Mouse (Mus musculus): ENCODE measurements around the gene Fam129a. TPM values are rescaled to one million over a fixed set of nuclear protein-coding genes. Genes with fewer than 3 reads are reported as not detected.
"Not testable (repeated sequence)": the region's sequence is repeated elsewhere in the genome, so short reads cannot be mapped to it uniquely, and the experiment has no call there.

Gene Fam129a
- polyA plus RNA-seq, 1 experiment from 2014 or later = 9.5 TPM

DNA sequence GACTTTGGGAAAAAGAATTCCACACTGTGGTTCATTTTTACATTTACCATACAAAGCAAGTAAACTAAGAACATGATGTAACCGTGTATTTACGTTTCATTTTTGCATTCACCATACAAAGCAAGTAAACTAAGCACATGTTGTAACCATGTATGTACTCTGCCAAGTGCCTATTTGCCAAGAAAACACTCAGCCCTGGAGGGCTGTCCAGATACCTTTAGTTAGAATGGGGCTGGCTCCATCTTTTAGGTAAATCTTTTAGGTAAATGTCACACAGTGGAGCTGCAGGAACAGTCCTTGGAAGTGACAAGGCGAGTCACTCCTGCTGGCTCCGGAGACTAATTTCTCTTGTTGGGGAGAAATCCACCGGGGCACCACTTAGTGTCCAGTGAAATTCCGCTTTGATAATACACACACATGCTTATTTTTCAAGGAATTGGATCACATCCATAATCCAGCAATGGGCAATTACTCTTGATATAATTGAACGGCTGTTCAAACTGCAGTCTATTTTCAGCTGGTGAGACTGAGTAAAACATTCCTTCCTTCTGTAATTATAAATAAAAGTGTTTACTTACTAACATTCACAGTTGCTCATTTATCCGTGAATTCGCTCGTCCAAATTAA lies 150.5 kb downstream of the Fam129a start:
- Histone ChIP-seq H3K4me3 (ENCODE audit: inconsistent target) (no peak overlapping the region), H3K27ac (no peak overlapping the region), H3K36me3 (ENCODE audit: inconsistent target) (peaks cover 5% of the 10 kb centered on the region; the same call in 1 of the 2 replicates), H3K79me2 (ENCODE audit: inconsistent target) (no peaks in the 10 kb centered on the region)
- WGBS (ENCODE audit: missing documents) = 91% methylated on average over 10 of the region's 10 CpGs

DNA sequence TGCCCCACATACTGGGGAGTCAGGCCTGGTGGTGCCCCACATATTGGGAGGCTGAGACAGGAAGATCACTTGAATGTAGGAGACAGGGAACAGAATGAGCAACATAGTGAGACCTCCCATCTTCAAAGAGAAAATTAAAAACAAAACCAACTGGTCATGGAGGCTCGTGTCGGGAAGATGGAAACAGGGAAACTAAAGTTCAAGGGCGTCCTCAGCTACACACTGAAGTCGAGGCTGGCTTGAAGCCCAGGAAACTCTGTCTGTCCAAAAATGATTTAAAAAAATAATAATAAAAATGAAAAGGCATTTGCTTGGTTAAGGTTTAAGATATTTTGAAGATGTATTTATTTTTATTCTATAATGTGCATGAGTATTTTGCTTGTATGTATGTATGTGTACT lies 152.8 kb downstream of the Fam129a start:
- no peak overlapping the region for H3K27ac ChIP-seq
- WGBS (ENCODE audit: missing documents) = 96% methylated on average over 4 of the region's 4 CpGs
- H3K4me3 ChIP-seq (ENCODE audit: inconsistent target) = no peak overlapping the region
- no peaks in the 10 kb centered on the region for H3K36me3 ChIP-seq (ENCODE audit: inconsistent target)
- no peaks in the 10 kb centered on the region for H3K79me2 ChIP-seq (ENCODE audit: inconsistent target)

DNA sequence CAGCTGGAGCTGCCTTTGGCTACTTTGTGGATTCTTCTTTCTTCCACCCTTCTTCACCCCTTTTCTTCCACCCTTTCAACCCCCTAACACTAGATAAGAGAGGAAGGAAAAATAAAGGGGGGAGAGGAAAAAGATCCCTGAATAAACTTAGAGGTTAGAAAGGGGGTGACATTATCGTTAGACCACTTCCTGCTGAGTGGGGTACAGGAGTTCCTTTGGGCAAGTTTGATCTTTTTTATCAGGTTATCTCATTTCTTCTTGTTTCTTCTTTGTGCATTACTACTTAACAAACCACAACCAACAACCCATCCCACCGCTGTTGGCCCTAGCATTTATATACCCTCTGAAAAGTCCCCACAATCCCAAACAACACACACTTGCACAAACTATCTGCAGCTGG lies 154.6 kb downstream of the Fam129a start:
- H3K4me3 ChIP-seq (ENCODE audit: inconsistent target) = no peak overlapping the region
- H3K27ac ChIP-seq = no peak overlapping the region
- WGBS (ENCODE audit: missing documents) = 15% methylated on average over 2 of the region's 2 CpGs
- H3K79me2 ChIP-seq (ENCODE audit: inconsistent target) = no peaks in the 10 kb centered on the region
- no peaks in the 10 kb centered on the region for H3K36me3 ChIP-seq (ENCODE audit: inconsistent target)

DNA sequence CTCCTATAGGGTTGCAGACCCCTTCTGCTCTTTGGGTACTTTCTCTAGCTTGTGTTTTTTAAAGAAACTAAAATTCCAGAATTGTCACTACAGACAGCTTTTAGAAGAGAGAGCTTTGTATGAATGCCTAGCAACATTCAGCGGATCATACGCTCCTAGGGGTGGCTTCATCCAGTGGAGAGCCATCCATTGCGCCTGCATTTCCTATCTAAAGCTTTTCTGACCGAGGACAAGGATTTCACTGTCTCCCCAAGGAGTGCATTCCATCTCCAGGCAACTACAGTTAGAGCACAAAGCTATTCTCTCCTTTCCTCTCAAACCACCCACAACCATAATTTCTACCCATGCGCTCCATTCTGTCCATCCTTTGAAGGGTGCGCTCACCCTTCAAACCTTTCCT lies 155.4 kb downstream of the Fam129a start:
- H3K36me3 ChIP-seq (ENCODE audit: inconsistent target) = no peaks in the 10 kb centered on the region
- 93% methylated on average over 6 of the region's 6 CpGs for WGBS (ENCODE audit: missing documents)
- no peak overlapping the region for H3K4me3 ChIP-seq (ENCODE audit: inconsistent target)
- no peaks in the 10 kb centered on the region for H3K79me2 ChIP-seq (ENCODE audit: inconsistent target)
- H3K27ac ChIP-seq = no peak overlapping the region

DNA sequence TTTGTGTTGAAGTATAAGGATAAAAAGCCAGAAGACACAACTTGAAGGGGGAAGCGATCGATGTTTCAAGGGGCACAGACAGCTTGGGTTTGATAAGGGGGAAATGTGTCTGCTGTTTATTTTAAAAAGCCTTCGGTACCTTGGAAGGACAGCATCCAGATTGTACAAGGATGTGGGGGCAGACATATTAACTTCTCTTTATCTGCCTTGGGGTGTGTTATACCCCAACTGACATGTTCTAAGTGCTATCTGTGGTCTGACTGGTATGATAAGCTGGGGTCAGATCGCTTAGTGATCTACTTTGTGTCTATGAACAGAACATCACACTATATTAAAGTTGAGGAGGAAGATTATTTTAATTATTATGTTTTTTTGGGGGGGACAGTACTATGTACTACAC lies 157.2 kb downstream of the Fam129a start:
- Histone ChIP-seq H3K4me3 (ENCODE audit: inconsistent target) (no peak overlapping the region), H3K36me3 (ENCODE audit: inconsistent target) (no peaks in the 10 kb centered on the region), H3K79me2 (ENCODE audit: inconsistent target) (no peaks in the 10 kb centered on the region), H3K27ac (no peak overlapping the region)
- WGBS (ENCODE audit: missing documents) = 92% methylated on average over 4 of the region's 4 CpGs

DNA sequence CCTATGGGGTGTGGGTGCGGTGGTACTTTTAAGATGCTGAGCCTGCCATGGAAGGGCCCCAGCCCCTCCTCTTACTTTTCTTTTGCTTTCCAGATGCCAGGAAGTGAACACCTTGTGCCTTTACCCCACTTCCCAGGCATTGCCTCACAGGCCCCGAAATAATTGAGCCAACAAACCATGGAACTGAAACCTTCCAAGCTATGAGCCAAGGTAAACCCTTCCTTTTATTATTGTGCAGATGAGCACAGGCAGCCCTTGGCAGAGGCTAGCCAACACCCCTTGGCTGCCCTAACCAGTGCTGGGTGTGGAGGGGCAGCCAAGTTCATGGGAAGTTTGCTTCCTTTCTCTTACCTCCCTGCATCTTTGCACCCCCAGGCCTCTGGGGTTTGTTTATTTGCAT lies 166.2 kb downstream of the Fam129a start:
- H3K36me3 ChIP-seq (ENCODE audit: inconsistent target) = no peaks in the 10 kb centered on the region
- WGBS (ENCODE audit: missing documents) = 88% methylated on average over 2 of the region's 2 CpGs
- H3K4me3 ChIP-seq (ENCODE audit: inconsistent target) = no peak overlapping the region
- H3K79me2 ChIP-seq (ENCODE audit: inconsistent target) = no peaks in the 10 kb centered on the region
- H3K27ac ChIP-seq = no peak overlapping the region

DNA sequence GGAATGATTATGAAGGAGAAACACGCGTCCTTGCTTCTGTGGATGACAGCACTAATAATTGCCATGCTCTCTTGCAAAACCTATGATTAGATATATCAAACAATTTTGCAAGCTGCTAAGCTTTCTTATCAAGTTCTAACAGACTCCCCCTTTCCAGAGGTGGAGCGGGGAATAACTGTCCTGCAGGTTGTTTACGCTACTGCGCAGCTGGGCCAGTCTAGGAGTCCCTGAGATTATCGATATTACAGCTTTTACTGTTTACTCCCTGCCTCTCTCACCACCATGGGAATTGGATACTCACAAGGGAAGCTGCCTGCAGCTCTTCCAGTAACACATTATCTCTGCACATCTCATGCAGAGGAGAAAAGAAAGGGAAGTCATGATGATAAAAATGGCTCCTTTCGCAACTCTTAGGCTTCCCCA lies 170.2 kb downstream of the Fam129a start:
- H3K36me3 ChIP-seq (ENCODE audit: inconsistent target) = no peaks in the 10 kb centered on the region
- H3K4me3 ChIP-seq (ENCODE audit: inconsistent target) = no peak overlapping the region
- no peak overlapping the region for H3K27ac ChIP-seq
- H3K79me2 ChIP-seq (ENCODE audit: inconsistent target) = no peaks in the 10 kb centered on the region
- 84% methylated on average over 7 of the region's 7 CpGs for WGBS (ENCODE audit: missing documents)

DNA sequence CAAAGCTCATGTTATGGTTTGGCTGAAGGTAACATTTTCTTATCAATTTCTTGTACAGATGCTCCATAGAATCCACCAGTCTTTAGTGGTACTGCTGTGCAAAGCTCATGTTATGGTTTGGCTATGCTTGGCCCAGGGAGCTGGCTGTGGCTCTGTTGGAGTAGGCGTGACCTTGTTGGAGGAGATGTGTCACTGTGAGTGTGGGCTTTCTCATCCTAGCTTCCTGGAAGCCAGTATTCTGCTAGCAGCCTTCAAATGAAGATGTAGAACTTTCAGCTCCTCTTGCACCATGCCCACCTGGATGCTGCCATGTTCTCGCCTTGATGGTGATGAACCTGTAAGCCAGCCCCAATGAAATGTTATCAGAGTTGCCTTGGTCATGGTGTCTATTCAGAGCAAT lies 178.9 kb downstream of the Fam129a start:
- WGBS (ENCODE audit: missing documents) = 100% methylated on average over 2 of the region's 2 CpGs
- not testable (repeated sequence) for H3K27ac ChIP-seq; H3K36me3 ChIP-seq (ENCODE audit: inconsistent target)

DNA sequence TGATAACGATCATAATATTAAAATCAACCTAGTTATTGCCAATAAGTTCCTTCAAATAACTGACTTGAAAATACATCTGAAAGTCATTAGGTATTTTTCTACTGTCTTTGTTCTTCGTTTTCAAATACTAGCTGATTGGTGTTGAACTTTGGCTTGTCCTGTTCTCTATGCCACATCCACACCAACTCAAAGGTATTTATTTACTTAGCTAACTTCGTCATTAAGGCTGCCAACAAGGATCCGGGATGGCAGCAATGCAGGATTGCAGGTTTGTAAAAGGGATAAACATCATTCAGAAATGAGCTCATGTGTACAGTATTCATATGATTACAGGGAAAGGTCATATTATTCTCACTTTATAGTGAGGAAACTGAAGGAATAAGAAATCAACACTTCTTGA lies 182.0 kb downstream of the Fam129a start:
- Histone ChIP-seq H3K27ac (no peak overlapping the region), H3K36me3 (ENCODE audit: inconsistent target) (no peaks in the 10 kb centered on the region), H3K79me2 (ENCODE audit: inconsistent target) (peaks cover 25% of the 10 kb centered on the region), H3K4me3 (ENCODE audit: inconsistent target) (no peak overlapping the region)
- WGBS (ENCODE audit: missing documents) = 71% methylated on average over 4 of the region's 4 CpGs

More for the DNA sequence above, 178.9 kb downstream of the Fam129a start:
- not testable (repeated sequence) for H3K4me3 ChIP-seq (ENCODE audit: inconsistent target); H3K79me2 ChIP-seq (ENCODE audit: inconsistent target)

DNA sequence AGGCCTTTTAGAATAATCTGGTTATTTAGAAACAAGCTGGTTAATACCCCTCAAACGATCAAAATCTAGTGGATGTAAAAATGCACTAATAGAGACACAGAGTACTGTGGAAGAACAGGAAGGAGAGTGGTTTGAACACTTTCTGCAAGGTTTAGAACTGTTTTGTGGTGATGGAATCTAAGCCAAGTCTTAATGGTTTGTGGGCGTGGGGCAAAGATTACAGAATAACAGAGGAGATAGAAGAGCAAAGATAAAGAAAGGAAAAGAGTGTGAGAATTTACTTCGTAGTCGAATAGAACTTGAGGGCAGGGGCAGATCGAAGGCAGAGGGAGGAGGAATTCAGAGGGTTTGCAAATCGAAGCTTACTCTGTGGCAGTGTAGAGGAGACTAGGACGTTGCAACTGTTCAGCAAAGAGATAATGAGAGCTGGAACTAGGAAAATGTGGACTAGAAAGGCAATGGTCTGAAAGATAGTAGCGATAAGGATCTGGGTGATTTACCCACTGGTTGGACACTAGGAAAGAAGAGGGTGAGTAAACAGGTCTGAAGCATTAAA lies 182.5 kb downstream of the Fam129a start:
- Histone ChIP-seq H3K4me3 (ENCODE audit: inconsistent target) (no peak overlapping the region; the same call in 1 of the 2 replicates), H3K27ac (no peak overlapping the region), H3K36me3 (ENCODE audit: inconsistent target) (no peaks in the 10 kb centered on the region), H3K79me2 (ENCODE audit: inconsistent target) (peaks cover 30% of the 10 kb centered on the region)
- 19% methylated on average over 8 of the region's 8 CpGs for WGBS (ENCODE audit: missing documents)

DNA sequence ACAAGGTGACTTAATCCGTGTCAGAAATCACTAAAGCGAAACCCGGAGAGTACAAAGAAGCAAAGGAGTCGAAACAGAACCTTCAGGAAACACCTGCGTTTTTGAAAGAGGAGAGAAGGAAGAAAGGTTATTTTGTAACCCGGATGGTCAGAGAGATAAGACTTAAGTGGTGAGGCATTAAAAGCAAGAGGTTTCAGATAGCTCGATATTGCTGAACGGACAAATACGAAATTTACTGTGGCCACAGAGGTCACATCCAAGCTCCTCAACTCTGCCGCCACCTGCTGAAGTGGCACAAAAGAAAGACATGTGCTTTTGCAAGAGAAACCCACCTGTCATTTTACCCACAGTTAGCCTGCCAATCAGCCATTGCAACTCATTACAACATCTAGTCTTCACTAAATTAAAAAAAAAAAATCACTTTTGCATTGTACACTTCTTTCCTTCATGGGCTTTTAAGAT lies 183.1 kb downstream of the Fam129a start:
- WGBS (ENCODE audit: missing documents) = 7% methylated on average over 10 of the region's 10 CpGs
- H3K79me2 ChIP-seq (ENCODE audit: inconsistent target) = peaks cover 36% of the 10 kb centered on the region
- no peaks in the 10 kb centered on the region for H3K36me3 ChIP-seq (ENCODE audit: inconsistent target)
- peak overlapping the region; percentile 54 for H3K4me3 ChIP-seq (ENCODE audit: inconsistent target)
- peak overlapping the region; percentile 57; the same call in 1 of the 2 replicates for H3K27ac ChIP-seq

DNA sequence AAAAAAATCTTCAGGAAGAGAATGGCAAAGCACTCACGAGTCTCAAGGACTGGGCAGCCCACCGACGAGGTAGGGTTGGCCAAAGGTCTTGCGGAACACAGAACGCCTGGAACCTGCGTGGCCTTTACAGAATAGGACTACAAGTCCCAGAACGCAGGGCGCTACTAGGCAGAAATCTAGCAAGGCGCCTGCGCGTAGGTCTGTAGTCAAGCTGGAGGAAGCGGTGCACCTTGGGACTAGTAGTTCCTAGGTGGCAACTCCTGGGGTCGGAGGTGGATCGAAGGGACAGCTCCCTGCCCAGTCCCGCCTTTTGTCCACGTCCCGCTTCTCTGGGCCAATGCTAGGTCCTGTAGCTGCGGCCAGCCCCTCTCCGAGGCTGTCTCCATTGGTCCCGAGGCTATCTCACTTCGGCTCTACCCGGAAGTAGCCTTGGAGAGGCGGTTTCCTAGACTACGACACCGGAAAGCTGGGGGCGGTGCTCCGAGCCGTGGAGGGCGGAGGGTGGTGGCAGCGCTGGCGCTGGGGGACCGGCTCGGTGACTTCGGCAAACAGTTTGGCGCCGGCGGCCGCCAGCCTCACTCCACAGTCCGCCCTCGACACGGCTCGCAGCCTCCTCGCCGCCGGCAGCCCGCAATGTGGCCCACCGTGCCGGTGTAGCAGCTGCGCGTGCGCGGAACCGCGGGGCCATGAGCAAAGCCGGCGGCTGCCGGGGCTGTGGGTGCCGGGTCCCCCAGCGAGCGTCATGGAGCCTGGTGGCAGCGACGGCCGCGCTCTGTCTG lies 184.1 kb downstream of the Fam129a start, which contains the start of gene Edem3:
Gene Edem3 (plus strand): TSS at position 491 of the 779 bp plus-strand sequence.
- peak within 1 kb of the TSS; percentile 57 for H3K27ac ChIP-seq
- peaks cover 46% of the 10 kb centered on the region for H3K79me2 ChIP-seq (ENCODE audit: inconsistent target)
- H3K36me3 ChIP-seq (ENCODE audit: inconsistent target) = no peaks in the 10 kb centered on the region
- H3K4me3 ChIP-seq (ENCODE audit: inconsistent target) = peak within 1 kb of the TSS; percentile 91
- under 1% methylated on average over 64 of the region's 64 CpGs for WGBS (ENCODE audit: missing documents)

DNA sequence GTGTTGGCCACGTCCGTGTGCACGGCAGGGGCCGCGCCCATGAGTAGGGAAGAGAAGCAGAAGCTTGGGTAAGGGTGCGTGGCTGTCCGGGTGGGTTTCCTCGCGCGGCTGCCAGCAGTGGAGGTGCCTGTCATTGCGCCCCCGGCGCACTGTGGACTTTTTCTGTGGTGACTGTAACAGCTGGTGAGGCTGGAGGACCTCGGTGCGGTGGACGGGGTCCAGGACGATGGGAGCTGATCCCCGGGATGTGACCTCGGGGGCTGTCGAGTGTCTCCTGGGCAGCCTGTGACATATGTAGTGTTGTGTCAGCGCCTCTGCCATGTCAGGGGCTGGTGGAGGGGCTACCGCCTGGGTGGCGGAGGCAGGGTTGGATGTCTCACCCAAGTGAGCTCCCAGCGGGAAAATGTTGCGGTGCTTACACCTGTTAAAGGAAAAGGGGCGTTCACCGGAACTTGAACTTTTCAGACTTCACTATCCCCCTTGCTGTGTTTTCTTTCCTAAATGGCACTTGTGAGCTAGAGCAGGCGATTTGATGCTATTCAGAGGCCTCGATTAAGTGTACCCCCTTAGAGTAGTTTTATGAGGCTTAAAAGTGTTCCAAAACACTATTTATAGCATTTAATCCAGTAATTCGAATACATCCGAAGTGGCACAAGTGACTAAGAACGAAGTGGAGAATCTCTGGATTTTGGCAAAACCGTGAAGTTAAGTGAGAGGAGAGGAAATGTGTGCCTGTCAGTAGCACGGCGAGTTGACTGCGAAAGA lies 184.9 kb downstream of the Fam129a start:
- 0 out of 2 replicates have a peak, but pooled peaks cover 4% of the 10 kb centered on the region for H3K36me3 ChIP-seq (ENCODE audit: inconsistent target)
- H3K27ac ChIP-seq = peak overlapping the region; percentile 19; the same call in 1 of the 2 replicates
- H3K79me2 ChIP-seq (ENCODE audit: inconsistent target) = peaks cover 47% of the 10 kb centered on the region
- H3K4me3 ChIP-seq (ENCODE audit: inconsistent target) = peak overlapping the region; percentile 91
- WGBS (ENCODE audit: missing documents) = 2% methylated on average over 36 of the region's 36 CpGs

DNA sequence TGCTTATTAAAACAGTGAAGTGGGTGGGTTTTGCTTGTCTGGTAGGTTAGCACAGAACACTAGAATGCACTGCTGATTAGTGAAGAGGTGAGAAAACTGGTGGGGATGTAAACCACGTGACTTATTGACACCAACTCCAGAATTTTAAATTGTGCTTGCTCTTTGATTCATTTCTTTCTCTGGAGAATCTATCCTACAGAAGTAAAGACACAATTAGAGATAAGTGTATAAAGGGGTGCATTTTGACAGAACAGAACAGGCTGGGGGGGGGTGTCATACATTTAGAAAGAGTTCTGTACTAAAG lies 185.4 kb downstream of the Fam129a start:
- Histone ChIP-seq H3K4me3 (ENCODE audit: inconsistent target) (peak overlapping the region; percentile 91), H3K79me2 (ENCODE audit: inconsistent target) (peaks cover 47% of the 10 kb centered on the region), H3K36me3 (ENCODE audit: inconsistent target) (peaks cover 10% of the 10 kb centered on the region; the same call in 1 of the 2 replicates), H3K27ac (peak overlapping the region; percentile 19; the same call in 1 of the 2 replicates)
- WGBS (ENCODE audit: missing documents) = 11% methylated on average over 1 of the region's 1 CpGs
